Mouse (Mus musculus) embryonic facial prominence, embryonic 10.5 days (tissue): ENCODE measurements around the gene Scgn. TPM values are rescaled to one million over a fixed set of nuclear protein-coding genes. Genes with fewer than 3 reads are reported as not detected.

Experiments used
- DNase-seq: peaks from one replicate; pipeline ENCODE4 v3.0.0-alpha.2; 2017; ENCODE audit warnings: low spot score
- H3K27ac ChIP-seq: fragments of 300-500 bp; sonication (generic); replicated peaks from 2 replicates; pipeline ENCODE4 v1.5.1; 2016; ENCODE audit warnings: mild to moderate bottlenecking
- H3K27me3 ChIP-seq: fragments of 300-500 bp; sonication (generic); replicated peaks from 2 replicates; pipeline ENCODE4 v1.6.1; 2016; ENCODE audit warnings: low read depth, mild to moderate bottlenecking; ENCODE audit not compliant: poor library complexity, severe bottlenecking
- H3K36me3 ChIP-seq: fragments of 300-500 bp; sonication (generic); replicated peaks from 2 replicates; pipeline ENCODE4 v1.6.1; 2016; ENCODE audit warnings: mild to moderate bottlenecking, moderate library complexity
- H3K4me1 ChIP-seq: fragments of 300-500 bp; sonication (generic); 2 replicates; pipeline ENCODE4 v1.6.1; 2016
- H3K4me3 ChIP-seq: fragments of 300-500 bp; sonication (generic); 2 replicates; pipeline ENCODE4 v1.5.1; 2016; ENCODE audit warnings: mild to moderate bottlenecking, moderate library complexity
- H3K9me3 ChIP-seq: fragments of 300-500 bp; sonication (generic); 2 replicates; pipeline ENCODE4 v1.6.1; 2016; ENCODE audit warnings: mild to moderate bottlenecking
- WGBS: fragments of 180-500 bp; shearing (Covaris S2); methylation state at CpG from one replicate; pipeline ENCODE4 v1.1.7; 2016; 5-methylcytosine and 5-hydroxymethylcytosine counted together
- polyA plus RNA-seq: library from polyadenylated mRNA; unstranded; fragments of >200 nt; fragmentation: Nextera tagmentation; extraction: Ambion mirVana; gene quantifications from 2 replicates; pipeline ENCODE4 v1.2.1, GENCODE M21; 2016

Gene Scgn
- polyA plus RNA-seq, 1 experiment from 2014 or later = 0.31 TPM

DNA sequence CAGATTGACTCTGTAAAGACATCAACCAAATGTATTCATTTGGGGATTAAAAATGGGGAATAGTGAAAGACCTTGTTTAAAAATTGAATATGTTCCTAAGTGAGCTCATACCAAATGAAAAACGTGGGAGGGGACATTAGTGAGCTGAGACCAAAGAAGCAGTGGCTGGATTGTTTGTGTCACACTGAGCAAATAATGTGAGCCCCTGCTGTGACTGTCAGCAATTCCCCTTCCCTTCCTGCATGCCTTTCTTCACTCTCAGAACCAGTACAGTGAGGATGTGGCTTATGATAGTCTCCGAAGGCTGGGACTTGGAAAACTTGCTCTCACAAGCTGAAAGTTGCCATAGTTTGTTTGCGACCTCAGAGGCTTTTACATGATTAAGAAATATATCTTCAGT is 5.9 kb downstream of the Scgn start:
- Histone ChIP-seq H3K4me3 (no peak overlapping the region), H3K27me3 (0 out of 2 replicates have a peak, but pooled peaks cover 2% of the 10 kb centered on the region), H3K27ac (no peak overlapping the region), H3K36me3 (no peaks in the 10 kb centered on the region), H3K9me3 (no peaks in the 10 kb centered on the region), H3K4me1 (no peaks in the 10 kb centered on the region)
- DNase-seq = no peak
- 46% methylated on average over 3 of the region's 3 CpGs for WGBS

DNA sequence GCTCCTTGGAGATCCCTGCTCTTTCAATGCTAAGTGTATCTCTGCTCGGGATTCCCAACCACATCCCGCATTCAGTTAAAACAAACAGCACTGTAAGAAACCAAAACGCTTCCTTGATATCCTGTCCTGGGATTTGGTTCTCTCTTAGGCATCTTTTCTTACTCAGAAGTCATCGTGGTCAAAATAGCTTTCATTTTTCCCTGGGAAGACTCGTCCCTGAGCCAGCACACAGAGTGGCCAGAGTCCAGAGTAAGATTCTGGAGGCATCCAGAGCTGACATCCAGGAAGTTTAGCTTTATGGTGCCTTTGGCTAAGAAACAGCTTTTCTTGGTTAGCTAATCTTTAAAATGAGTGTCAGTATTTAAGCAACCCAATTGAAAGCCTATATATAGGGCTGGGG is 18.7 kb downstream of the Scgn start:
- peaks cover 8% of the 10 kb centered on the region for H3K4me1 ChIP-seq
- H3K4me3 ChIP-seq = no peak overlapping the region
- no peak for DNase-seq
- H3K9me3 ChIP-seq = no peaks in the 10 kb centered on the region
- WGBS = 79% methylated on average over 5 of the region's 5 CpGs
- H3K27me3 ChIP-seq = no peaks in the 10 kb centered on the region
- H3K27ac ChIP-seq = no peak overlapping the region
- H3K36me3 ChIP-seq = no peaks in the 10 kb centered on the region

DNA sequence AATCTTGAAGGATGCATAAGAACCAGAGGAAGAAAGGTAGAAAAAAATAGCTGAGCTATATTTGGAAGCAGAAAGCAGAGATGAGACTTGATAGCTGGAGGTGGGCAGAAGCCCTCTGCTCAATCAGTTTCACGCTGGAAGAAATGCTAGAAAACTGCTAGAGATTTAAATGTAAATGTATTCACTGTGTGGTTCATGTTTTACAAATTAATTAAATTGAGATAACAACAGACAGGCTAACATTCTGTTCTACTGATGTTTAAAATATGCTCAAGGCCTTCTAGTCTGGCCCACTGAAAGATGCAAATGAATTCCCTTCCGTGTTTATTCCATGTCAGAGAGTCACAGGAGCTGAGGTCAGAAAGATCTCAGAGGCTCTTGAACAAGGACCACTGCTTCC is 19.1 kb downstream of the Scgn start:
- Histone ChIP-seq H3K27me3 (no peaks in the 10 kb centered on the region), H3K4me1 (peaks cover 8% of the 10 kb centered on the region), H3K4me3 (no peak overlapping the region), H3K27ac (no peak overlapping the region), H3K36me3 (no peaks in the 10 kb centered on the region), H3K9me3 (no peaks in the 10 kb centered on the region)
- WGBS = 78% methylated on average over 2 of the region's 2 CpGs
- no peak for DNase-seq

DNA sequence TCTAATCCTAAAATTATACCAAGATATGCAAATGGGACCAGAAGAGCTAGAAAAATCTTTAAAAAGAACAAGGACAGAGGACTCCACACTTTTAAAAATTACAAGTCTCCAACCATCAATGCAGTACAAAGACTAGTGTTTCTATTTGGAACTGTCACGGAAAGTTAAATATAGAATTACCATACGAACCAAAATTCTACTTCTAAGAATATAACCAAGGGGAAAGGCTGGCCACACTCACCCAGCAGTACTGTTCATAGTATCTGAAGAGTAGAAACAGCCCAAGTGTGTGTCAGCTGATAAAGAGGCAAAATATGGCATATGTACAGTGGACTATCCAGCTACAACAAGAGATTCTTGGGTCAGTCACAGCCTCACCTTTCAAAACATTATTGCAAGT is 26.1 kb downstream of the Scgn start:
- Histone ChIP-seq H3K4me1 (peaks cover under 1% of the 10 kb centered on the region; the same call in 1 of the 2 replicates), H3K36me3 (no peaks in the 10 kb centered on the region), H3K4me3 (no peak overlapping the region), H3K27me3 (no peaks in the 10 kb centered on the region), H3K27ac (no peak overlapping the region), H3K9me3 (no peaks in the 10 kb centered on the region)
- WGBS = 85% methylated on average over 2 of the region's 2 CpGs
- no peak for DNase-seq

DNA sequence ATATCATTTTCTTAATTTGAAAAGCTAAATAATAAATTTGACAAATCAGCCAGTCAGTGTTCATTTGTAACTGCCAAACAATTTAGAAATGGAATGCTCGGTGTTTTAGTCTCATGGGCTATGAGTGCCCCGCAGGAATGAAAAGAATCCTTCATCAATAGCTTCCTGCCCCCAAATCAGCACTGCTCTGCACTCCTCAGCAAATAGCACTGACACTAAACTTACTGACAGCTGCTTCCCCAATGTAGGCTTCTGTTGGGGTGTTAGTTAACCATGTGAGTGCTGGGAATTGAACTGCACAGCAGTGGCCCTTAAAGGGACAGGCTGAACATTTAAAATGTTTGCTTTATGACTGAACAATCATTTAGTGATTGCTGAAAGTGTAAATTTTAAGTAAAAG is 31.2 kb downstream of the Scgn start:
- Histone ChIP-seq H3K36me3 (no peaks in the 10 kb centered on the region), H3K9me3 (no peaks in the 10 kb centered on the region), H3K27me3 (no peaks in the 10 kb centered on the region), H3K4me3 (no peak overlapping the region), H3K4me1 (peaks cover 6% of the 10 kb centered on the region; the same call in 1 of the 2 replicates), H3K27ac (no peak overlapping the region)
- 17% methylated on average over 2 of the region's 2 CpGs for WGBS
- no peak for DNase-seq

DNA sequence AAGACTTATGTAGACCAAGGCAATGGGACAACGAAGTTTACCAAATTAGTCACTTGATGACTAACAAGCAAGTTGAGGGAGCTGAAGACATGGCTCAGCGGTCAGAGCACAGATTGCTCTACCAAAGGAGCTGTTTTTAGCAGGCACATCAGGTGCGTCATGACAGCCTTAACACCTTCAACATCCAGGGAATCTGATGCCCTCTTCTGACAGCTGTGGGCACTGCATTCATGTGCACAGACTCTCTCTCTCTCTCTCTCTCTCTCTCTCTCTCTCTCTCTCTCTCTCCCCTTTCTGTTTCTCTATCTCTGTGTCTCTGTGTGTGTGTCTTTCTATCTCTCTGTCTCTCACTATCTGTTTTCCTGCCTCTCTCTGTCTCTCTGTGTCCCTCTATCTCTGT is 40.1 kb downstream of the Scgn start:
- Histone ChIP-seq H3K4me3 (no peak overlapping the region), H3K36me3 (no peaks in the 10 kb centered on the region), H3K9me3 (no peaks in the 10 kb centered on the region), H3K4me1 (peaks cover 37% of the 10 kb centered on the region), H3K27ac (no peak overlapping the region), H3K27me3 (peaks cover 3% of the 10 kb centered on the region; the same call in 1 of the 2 replicates)
- 71% methylated on average over 3 of the region's 3 CpGs for WGBS
- DNase-seq = no peak

DNA sequence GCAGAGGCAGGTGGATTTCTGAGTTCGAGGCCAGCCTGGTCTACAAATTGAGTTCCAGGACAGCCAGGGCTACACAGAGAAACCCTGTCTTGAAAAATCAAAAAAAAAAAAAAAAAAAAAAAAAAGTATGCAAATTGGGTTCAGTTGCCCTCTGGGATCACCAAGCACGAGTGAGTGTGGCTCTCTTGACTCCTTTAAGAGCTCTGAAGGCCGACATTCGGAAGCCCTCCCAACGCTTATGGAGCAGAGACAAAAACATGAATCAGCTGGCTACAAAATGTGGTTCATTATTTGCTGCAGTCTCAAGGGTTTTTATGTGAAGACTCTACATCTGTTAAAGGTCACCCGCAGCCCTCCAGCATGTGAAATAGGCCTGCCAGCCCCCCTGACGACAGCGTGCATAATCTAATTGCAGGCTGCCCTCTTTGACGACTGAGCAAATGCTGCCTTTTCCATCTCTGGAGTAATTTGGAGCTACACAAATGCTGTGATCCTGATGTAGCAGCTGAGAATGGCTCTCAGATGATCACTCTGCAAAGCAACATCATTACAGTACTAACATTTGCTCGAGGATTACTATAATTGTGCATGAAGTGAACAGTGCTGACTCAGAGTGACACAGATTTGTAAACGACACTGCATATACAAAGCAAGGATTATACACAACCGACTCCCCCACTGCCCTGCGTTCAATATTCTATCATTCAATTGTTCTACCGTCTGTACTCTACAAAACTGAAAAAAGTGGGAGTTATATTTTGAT is 41.3 kb downstream of the Scgn start:
- Histone ChIP-seq H3K4me1 (peaks cover 37% of the 10 kb centered on the region), H3K36me3 (no peaks in the 10 kb centered on the region), H3K27me3 (peaks cover 3% of the 10 kb centered on the region; the same call in 1 of the 2 replicates), H3K27ac (no peak overlapping the region), H3K9me3 (no peaks in the 10 kb centered on the region), H3K4me3 (no peak overlapping the region)
- DNase-seq = peak; percentile 58
- 51% methylated on average over 14 of the region's 14 CpGs for WGBS

DNA sequence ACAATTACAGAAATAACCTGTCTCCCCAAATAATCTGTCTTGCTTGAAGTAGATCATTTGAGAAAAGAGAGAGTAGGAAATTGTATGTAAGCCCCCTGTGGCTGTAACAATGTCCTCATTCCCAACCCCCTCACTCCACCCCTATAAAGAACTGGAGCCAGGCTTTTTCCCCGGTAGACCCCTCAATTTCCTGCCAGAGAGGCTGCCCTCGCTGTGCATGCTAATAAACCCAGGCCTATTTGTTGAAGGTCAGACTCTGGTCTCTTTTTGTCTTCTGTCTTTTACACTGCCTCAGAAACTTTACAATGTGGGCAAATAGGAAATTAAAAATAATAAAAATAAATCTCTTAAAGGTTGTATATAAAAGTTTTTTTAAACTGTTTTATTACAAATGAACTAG is 44.8 kb downstream of the Scgn start:
- Histone ChIP-seq H3K9me3 (no peaks in the 10 kb centered on the region), H3K27me3 (peaks cover 3% of the 10 kb centered on the region; the same call in 1 of the 2 replicates), H3K36me3 (no peaks in the 10 kb centered on the region), H3K4me1 (peaks cover 46% of the 10 kb centered on the region), H3K4me3 (no peak overlapping the region), H3K27ac (no peak overlapping the region)
- DNase-seq = no peak
- 35% methylated on average over 2 of the region's 2 CpGs for WGBS

DNA sequence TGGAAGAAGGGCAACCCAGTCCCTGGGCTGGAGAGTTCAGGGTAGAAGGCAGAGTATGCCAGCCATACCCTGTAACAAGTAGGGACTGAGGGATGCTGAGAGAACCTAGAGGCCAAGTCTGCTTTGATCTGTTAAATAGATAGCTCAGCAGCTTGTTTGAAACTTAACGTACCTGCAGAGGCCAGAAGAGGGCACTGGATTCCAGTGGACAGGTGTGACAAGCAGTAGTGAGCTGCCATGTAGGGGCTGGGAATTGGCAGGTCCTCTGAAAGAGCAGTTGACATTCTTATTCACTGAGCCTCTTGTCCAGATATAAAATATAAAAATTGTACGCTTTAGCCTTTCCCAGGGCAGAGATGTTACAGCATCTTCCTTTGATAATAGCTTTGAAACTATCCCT is 48.2 kb downstream of the Scgn start:
- peaks cover 3% of the 10 kb centered on the region; the same call in 1 of the 2 replicates for H3K27me3 ChIP-seq
- no peaks in the 10 kb centered on the region for H3K36me3 ChIP-seq
- no peaks in the 10 kb centered on the region for H3K9me3 ChIP-seq
- DNase-seq = peak; percentile 30
- H3K27ac ChIP-seq = no peak overlapping the region
- no peak overlapping the region for H3K4me3 ChIP-seq
- H3K4me1 ChIP-seq = peaks cover 27% of the 10 kb centered on the region
- WGBS = 50% methylated on average over 2 of the region's 2 CpGs

DNA sequence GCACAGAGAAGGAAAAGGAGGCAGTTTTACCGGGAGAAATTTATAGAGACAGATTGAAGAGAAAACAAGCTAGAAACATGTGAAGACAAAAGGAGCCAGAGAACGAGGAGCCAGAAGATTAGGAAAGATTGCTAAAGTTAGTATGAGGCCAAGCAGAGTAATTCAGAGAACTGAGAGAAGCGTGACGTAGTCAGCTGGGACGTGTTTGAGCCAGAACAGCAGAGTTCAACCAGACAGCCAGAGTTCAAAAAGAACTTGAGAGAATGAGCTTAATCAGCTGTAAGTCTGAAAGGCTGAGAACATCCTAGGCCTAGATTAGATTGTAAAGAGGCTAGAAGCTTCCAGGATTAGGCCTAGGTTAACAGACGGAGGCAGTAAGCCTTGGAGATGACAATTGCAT is 50.7 kb downstream of the Scgn start:
- H3K27ac ChIP-seq = no peak overlapping the region
- no peaks in the 10 kb centered on the region for H3K9me3 ChIP-seq
- H3K4me3 ChIP-seq = no peak overlapping the region
- no peaks in the 10 kb centered on the region for H3K36me3 ChIP-seq
- H3K4me1 ChIP-seq = peaks cover 10% of the 10 kb centered on the region
- no peaks in the 10 kb centered on the region for H3K27me3 ChIP-seq
- 81% methylated on average over 6 of the region's 6 CpGs for WGBS
- no peak for DNase-seq

DNA sequence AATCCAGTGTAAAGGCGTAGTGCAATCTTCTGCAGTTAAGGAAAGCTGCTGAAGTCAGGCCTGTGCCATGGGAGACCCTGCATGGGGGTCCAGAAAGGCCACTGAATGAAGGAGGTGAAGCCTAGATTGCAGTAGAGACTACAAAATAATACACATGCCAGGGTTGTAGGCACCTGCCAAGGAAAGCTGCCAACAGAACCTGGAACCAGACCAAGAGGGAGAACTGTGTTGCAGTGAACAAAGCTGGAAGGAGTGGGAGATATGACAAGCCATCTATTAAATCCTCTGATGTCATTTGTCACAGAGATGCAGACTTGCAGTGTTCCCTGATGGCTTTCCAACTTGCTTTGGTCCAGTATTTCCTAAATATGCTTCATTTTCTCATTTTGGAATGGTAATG is 52.3 kb downstream of the Scgn start:
- no peak overlapping the region for H3K27ac ChIP-seq
- no peaks in the 10 kb centered on the region for H3K36me3 ChIP-seq
- no peak overlapping the region for H3K4me3 ChIP-seq
- no peak for DNase-seq
- no peaks in the 10 kb centered on the region for H3K27me3 ChIP-seq
- WGBS = 89% methylated on average over 1 of the region's 1 CpGs
- H3K4me1 ChIP-seq = peaks cover 10% of the 10 kb centered on the region
- no peaks in the 10 kb centered on the region for H3K9me3 ChIP-seq

DNA sequence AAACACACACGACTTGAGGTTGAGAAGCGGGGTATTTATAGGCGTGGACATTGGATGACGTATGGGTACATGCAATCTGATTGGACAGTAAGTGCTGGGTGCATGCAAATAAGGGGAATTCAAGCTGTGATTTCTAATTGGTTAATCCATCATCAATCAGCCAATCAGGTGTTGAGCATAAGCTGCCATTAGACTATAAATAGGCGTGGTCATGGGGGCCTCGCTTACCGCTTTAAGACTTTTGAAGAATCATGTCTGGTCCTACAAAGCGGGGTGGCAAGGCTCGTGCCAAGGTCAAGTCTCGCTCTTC is 56.8 kb downstream of the Scgn start, which contains the start of gene Hist1h2aa:
Gene Hist1h2aa (plus strand): TSS at position 252 of the 310 bp plus-strand sequence.
- WGBS = 92% methylated on average over 10 of the region's 10 CpGs

DNA sequence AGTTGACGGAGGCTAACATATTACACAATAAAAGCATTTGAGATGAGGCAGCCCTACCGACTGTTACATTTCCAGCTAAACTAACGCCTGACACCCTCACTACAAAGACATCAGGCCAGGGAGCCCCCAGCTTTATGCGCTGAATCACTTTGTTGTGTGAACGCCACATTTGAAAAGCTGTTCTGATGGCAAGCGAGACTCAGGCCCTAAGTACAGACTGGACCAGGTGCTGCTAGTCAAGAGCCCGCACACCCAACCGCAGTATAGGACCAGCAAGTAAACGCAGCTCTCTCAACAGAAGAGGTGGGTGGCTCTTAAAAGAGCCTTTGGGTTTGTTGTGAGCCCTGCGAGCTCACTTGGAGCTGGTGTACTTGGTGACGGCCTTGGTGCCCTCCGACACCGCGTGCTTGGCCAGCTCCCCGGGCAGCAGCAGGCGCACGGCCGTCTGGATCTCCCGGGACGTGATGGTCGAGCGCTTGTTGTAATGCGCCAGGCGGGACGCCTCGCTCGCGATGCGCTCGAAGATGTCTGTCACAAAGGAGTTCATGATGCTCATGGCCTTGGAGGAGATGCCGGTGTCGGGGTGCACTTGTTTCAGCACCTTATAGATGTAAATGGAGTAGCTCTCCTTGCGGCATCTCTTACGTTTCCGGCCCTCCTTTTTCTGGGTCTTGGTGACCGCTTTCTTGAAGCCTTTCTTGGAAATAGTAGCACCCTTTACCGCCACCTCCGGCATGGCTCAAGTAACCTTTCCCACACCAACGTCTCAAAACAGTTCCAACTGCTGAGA is 57.4 kb downstream of the Scgn start, which contains the start of gene Hist1h2ba:
Gene Hist1h2ba (minus strand): TSS at position 736 of the 790 bp plus-strand sequence.
- Histone ChIP-seq H3K9me3 (no peaks in the 10 kb centered on the region), H3K27me3 (no peaks in the 10 kb centered on the region), H3K4me1 (peaks cover 3% of the 10 kb centered on the region; the same call in 1 of the 2 replicates), H3K36me3 (no peaks in the 10 kb centered on the region), H3K4me3 (no peak within 1 kb of the TSS), H3K27ac (no peak within 1 kb of the TSS)
- no peak for DNase-seq
- 95% methylated on average over 39 of the region's 39 CpGs for WGBS

More for the DNA sequence above, 56.8 kb downstream of the Scgn start, which contains the start of gene Hist1h2aa:
- Histone ChIP-seq H3K27me3 (no peaks in the 10 kb centered on the region), H3K4me1 (peaks cover 3% of the 10 kb centered on the region; the same call in 1 of the 2 replicates), H3K27ac (no peak within 1 kb of the TSS), H3K9me3 (no peaks in the 10 kb centered on the region), H3K36me3 (no peaks in the 10 kb centered on the region), H3K4me3 (no peak within 1 kb of the TSS)
- DNase-seq = no peak
